Mouse (Mus musculus) liver, embryonic 14.5 days (tissue): ENCODE data around the gene Exog. TPM values are rescaled to one million over a fixed set of nuclear protein-coding genes. Genes with fewer than 3 reads are reported as not detected.

Experiments used
- ATAC-seq: fragments of 200-750 bp; cut with Nextera tagmentation; 2 replicates; pipeline ENCODE4 v1.8.0; 2017; ENCODE audit warnings: moderate number of reproducible peaks, mild to moderate bottlenecking, moderate library complexity; ENCODE audit not compliant: insufficient read depth
- DNase-seq, 3 experiments: peaks; one replicate each; pipeline ENCODE4 v3.0.0-alpha.2; 2012 to 2013; ENCODE audit warnings: low read depth in 3 of 3, low spot score in 3 of 3
- H3K27ac ChIP-seq: fragments of 300-500 bp; sonication (generic); 2 replicates; pipeline ENCODE4 v1.5.1; 2014; ENCODE audit warnings: moderate library complexity, mild to moderate bottlenecking, control low read depth, inconsistent platforms
- H3K27me3 ChIP-seq: fragments of 300-500 bp; sonication (generic); 2 replicates; pipeline ENCODE4 v1.6.1; 2014; ENCODE audit warnings: mild to moderate bottlenecking, low read length, moderate library complexity; ENCODE audit not compliant: control insufficient read depth, insufficient read depth
- H3K36me3 ChIP-seq: fragments of 300-500 bp; sonication (generic); replicated peaks from 2 replicates; pipeline ENCODE4 v1.6.1; 2014; ENCODE audit warnings: low read depth; ENCODE audit not compliant: control insufficient read depth, insufficient read depth
- H3K4me1 ChIP-seq, 2 experiments: fragments of 200-500 bp in 1 of 2; fragments of 300-500 bp in 1 of 2; sonication (generic) in 1 of 2; replicated peaks; 2 replicates each; pipeline ENCODE4 v1.6.1; 2012 to 2014; ENCODE audit warnings: antibody characterized with exemption in 1 of 2, inconsistent platforms in 1 of 2, low read length in 1 of 2; ENCODE audit not compliant: control insufficient read depth in 2 of 2, insufficient read depth in 2 of 2
- H3K4me2 ChIP-seq: fragments of 300-500 bp; sonication (generic); 2 replicates; pipeline ENCODE4 v1.6.1; 2014; ENCODE audit warnings: low read depth, mild to moderate bottlenecking, control low read depth, moderate library complexity
- H3K4me3 ChIP-seq, 2 experiments: fragments of 200-500 bp in 1 of 2; fragments of 300-500 bp in 1 of 2; sonication (generic) in 1 of 2; 2 replicates each; pipeline ENCODE4 v1.5.1; 2012 to 2014; ENCODE audit warnings: low read depth in 2 of 2, low read length in 2 of 2, mild to moderate bottlenecking in 2 of 2, control low read depth in 1 of 2, inconsistent platforms in 1 of 2, moderate library complexity in 1 of 2; ENCODE audit not compliant: insufficient read depth in 1 of 2
- H3K9ac ChIP-seq: fragments of 300-500 bp; sonication (generic); replicated peaks from 2 replicates; pipeline ENCODE4 v1.6.1; 2014; ENCODE audit warnings: mild to moderate bottlenecking, control low read depth, moderate library complexity
- H3K9me3 ChIP-seq: fragments of 300-500 bp; sonication (generic); 2 replicates; pipeline ENCODE4 v1.6.1; 2016; ENCODE audit warnings: low read length, mixed read lengths; ENCODE audit not compliant: control insufficient read depth
- CTCF ChIP-seq: IDR thresholded peaks from 2 replicates; pipeline ENCODE4 v1.5.1; 2016; ENCODE audit warnings: antibody characterized with exemption, low read depth, control low read depth
- EP300 ChIP-seq: IDR thresholded peaks from 2 replicates; pipeline ENCODE4 v1.6.1; 2016; ENCODE audit warnings: antibody characterized with exemption, low read depth
- WGBS: fragments of 180-500 bp; shearing (Covaris S2); extraction: QIAGEN DNeasy Blood & Tissue Kit; methylation state at CpG from one replicate; pipeline ENCODE4 v1.1.7; 2014; ENCODE audit not compliant: insufficient replicate concordance; 5-methylcytosine and 5-hydroxymethylcytosine counted together
- polyA plus RNA-seq, 2 experiments: library from polyadenylated mRNA; depleted of rRNA in 1 of 2; stranded (reverse) in 1 of 2; unstranded in 1 of 2; fragments of >200 nt; fragmentation: Nextera tagmentation in 1 of 2; extraction: Ambion mirVana in 1 of 2; gene quantifications; 2 replicates each; pipeline versions ENCODE4 v1.2.1 to v1.2.3; 2012 to 2014

Gene Exog
- polyA plus RNA-seq, 2 experiments, result 2.4 to 6.0 TPM

GRCm38 (mm10) chr9:119512993-119513392, 68.2 kb downstream of the Exog start:
- Histone ChIP-seq H3K4me2 (no peak overlapping the region), H3K4me3 (no peak overlapping the region), H3K9ac (no peak overlapping the region), H3K9me3 (no peaks in the 10 kb centered on the region), H3K27ac (no peak overlapping the region), H3K4me1 (no peaks in the 10 kb centered on the region), H3K27me3 (no peaks in the 10 kb centered on the region), H3K36me3 (no peaks in the 10 kb centered on the region)
- DNase-seq (no peak), ATAC-seq (no peak)
- no peak for TF ChIP-seq EP300
- no peak for TF ChIP-seq CTCF
- 70% methylated on average over 9 of the region's 9 CpGs for WGBS

- Histone ChIP-seq H3K9ac (no peak overlapping the region), H3K27ac (no peak overlapping the region), H3K9me3 (no peaks in the 10 kb centered on the region), H3K27me3 (no peaks in the 10 kb centered on the region), H3K36me3 (no peaks in the 10 kb centered on the region), H3K4me1 (no peaks in the 10 kb centered on the region), H3K4me3 (no peak overlapping the region), H3K4me2 (no peak overlapping the region)
- DNase-seq, result no peak
- TF ChIP-seq EP300, result no peak
- no peak for TF ChIP-seq CTCF
- WGBS, result 69% methylated on average over 8 of the region's 8 CpGs
- no peak for ATAC-seq
Measured at GRCm38 (mm10) chr9:119513816-119514215, 69.1 kb downstream of the Exog start.

- Histone ChIP-seq H3K9ac (no peak overlapping the region), H3K4me3 (no peak overlapping the region), H3K4me1 (no peaks in the 10 kb centered on the region), H3K9me3 (no peaks in the 10 kb centered on the region), H3K36me3 (no peaks in the 10 kb centered on the region), H3K4me2 (no peak overlapping the region), H3K27me3 (no peaks in the 10 kb centered on the region), H3K27ac (no peak overlapping the region)
- no peak for ATAC-seq
- TF ChIP-seq CTCF, result no peak
- TF ChIP-seq EP300, result no peak
- WGBS, result 67% methylated on average over 8 of the region's 8 CpGs
- no peak for DNase-seq
Measured at GRCm38 (mm10) chr9:119514986-119515385, 70.2 kb downstream of the Exog start.

Other genes with a start within 250 kb of the Exog start
- gene Slc22a13, start 235.8 kb upstream of the Exog start, polyA plus RNA-seq (2012; rRNA removed), result 0.02 TPM in 2 replicates
- not detected in 2 replicates for gene Slc22a13, start 235.8 kb upstream of the Exog start, polyA plus RNA-seq (2014; fragmentation: Nextera tagmentation; extraction: Ambion mirVana)
- gene Oxsr1, start 122.5 kb upstream of the Exog start, polyA plus RNA-seq (2012; rRNA removed), result 8.3 and 11.8 TPM in 2 replicates
- 4.9 and 6.3 TPM in 2 replicates for gene Oxsr1, start 122.5 kb upstream of the Exog start, polyA plus RNA-seq (2014; fragmentation: Nextera tagmentation; extraction: Ambion mirVana)
- gene Acaa1a, start 105.3 kb upstream of the Exog start, polyA plus RNA-seq (2012; rRNA removed), result 26.6 and 27.3 TPM in 2 replicates
- 28.4 and 30.6 TPM in 2 replicates for gene Acaa1a, start 105.3 kb upstream of the Exog start, polyA plus RNA-seq (2014; fragmentation: Nextera tagmentation; extraction: Ambion mirVana)
- gene Myd88, start 103.5 kb upstream of the Exog start, polyA plus RNA-seq (2012; rRNA removed), result 5.8 and 6.4 TPM in 2 replicates
- 15.0 and 15.8 TPM in 2 replicates for gene Myd88, start 103.5 kb upstream of the Exog start, polyA plus RNA-seq (2014; fragmentation: Nextera tagmentation; extraction: Ambion mirVana)
- gene Xylb, start 87.6 kb upstream of the Exog start, polyA plus RNA-seq (2012; rRNA removed), result 3.3 and 4.8 TPM in 2 replicates
- 2.4 and 4.2 TPM in 2 replicates for gene Xylb, start 87.6 kb upstream of the Exog start, polyA plus RNA-seq (2014; fragmentation: Nextera tagmentation; extraction: Ambion mirVana)
- not detected in 2 replicates for gene Slc22a14, start 79.4 kb upstream of the Exog start, polyA plus RNA-seq (2012; rRNA removed)
- not detected in 2 replicates for gene Slc22a14, start 79.4 kb upstream of the Exog start, polyA plus RNA-seq (2014; fragmentation: Nextera tagmentation; extraction: Ambion mirVana)
- gene Acvr2b, start 42.8 kb upstream of the Exog start, polyA plus RNA-seq (2012; rRNA removed), result 0.62 and 0.69 TPM in 2 replicates
- gene Acvr2b, start 42.8 kb upstream of the Exog start, polyA plus RNA-seq (2014; fragmentation: Nextera tagmentation; extraction: Ambion mirVana), result 1.5 and 2.3 TPM in 2 replicates
- gene Scn5a, start 134.1 kb downstream of the Exog start, polyA plus RNA-seq (2012; rRNA removed), result 0.02 and 0.04 TPM in 2 replicates
- gene Scn5a, start 134.1 kb downstream of the Exog start, polyA plus RNA-seq (2014; fragmentation: Nextera tagmentation; extraction: Ambion mirVana), result 0.04 TPM in 1 of 2 replicates, not detected in the other